Mouse (Mus musculus): Measurements from ENCODE around the gene Mrps21.
A peak's percentile ranks its signal among the peaks of the same experiment; 100 is the strongest.

The Mrps21 gene

DNA sequence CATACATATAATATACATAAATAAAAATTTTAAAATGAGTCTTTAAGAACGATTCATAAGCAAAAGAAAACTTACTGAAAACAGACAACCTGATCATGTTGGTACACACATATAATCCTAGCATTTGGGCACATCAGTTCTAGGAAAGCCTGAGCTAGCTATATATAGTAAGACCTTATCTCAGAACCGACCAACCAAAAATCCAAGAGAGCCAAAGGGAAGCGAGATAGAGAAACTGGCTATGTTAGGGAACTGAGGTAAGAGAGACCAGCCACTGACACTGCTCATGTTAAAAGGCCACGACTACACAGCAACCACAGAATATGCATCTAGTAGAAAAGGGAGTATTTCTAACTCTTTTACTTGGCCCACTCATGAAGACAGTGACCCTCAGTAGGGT lies 20.7 kb downstream of the Mrps21 start:
- no peak for DNase-seq (ENCODE audit: low read depth)

GRCm38 (mm10) chr3:95842503-95843214 lies 28.7 kb downstream of the Mrps21 start:
- no peak for DNase-seq (ENCODE audit: low read depth)

GRCm38 (mm10) chr3:95839250-95839649 lies 32.1 kb downstream of the Mrps21 start:
- no peak for DNase-seq (ENCODE audit: low read depth)

GRCm38 (mm10) chr3:95829053-95829452 lies 42.3 kb downstream of the Mrps21 start:
- DNase-seq (ENCODE audit: low read depth), result no peak

DNA sequence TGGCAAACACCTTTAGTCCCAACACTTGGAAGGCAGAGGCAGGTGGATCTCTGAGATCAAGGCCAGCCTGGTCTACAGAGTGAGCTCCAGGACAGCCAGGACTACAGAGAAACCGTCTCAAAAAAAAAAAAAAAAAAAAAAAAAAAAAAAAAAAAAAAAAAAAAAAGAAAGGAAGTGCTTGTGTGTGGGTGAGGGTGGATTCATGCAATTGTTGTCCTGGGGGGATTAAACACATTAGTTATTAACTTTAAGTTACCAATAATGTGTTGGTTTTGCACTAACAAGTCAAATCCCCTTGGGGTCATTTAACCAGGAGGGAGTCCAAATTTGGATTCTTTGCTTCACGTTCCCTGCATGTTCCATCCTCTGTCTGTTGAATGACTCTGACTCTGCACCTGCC lies 45.0 kb downstream of the Mrps21 start:
- no peak for DNase-seq (ENCODE audit: low read depth)

GRCm38 (mm10) chr3:95820046-95821010 lies 51.0 kb downstream of the Mrps21 start:
- DNase-seq (ENCODE audit: low read depth), result no peak

DNA sequence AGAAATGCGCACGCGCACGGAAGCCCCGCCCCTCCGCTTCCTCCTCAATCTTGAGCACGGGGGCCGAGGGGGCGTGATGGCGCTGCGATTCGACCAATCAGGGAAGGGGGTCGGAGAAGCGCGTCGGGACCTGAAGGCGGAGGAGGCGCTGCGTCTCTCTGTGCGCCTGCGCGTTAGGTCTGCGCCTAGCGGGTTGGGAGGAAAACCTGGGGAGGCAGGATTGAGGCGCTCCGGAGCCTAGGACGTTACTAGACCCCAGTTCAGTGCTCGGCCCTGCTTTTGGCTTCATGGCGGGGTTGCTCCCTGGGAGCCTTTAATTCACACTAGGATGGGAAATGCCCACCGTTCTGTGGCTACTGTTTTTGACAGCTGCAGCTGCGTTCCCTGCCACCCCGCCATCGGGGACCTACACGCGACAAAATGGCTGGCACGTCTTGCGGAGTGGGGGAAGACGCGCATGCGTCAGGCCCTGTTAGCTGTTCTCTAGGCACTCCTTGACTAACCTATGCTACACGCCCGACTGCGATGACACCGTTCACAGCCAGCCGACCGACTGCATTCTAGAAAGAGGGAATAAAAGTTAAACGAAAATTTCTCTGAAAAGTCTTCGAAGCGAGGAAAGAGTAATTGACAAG lies 51.9 kb downstream of the Mrps21 start:
- peak; percentile 100 for DNase-seq (ENCODE audit: low read depth)

DNA sequence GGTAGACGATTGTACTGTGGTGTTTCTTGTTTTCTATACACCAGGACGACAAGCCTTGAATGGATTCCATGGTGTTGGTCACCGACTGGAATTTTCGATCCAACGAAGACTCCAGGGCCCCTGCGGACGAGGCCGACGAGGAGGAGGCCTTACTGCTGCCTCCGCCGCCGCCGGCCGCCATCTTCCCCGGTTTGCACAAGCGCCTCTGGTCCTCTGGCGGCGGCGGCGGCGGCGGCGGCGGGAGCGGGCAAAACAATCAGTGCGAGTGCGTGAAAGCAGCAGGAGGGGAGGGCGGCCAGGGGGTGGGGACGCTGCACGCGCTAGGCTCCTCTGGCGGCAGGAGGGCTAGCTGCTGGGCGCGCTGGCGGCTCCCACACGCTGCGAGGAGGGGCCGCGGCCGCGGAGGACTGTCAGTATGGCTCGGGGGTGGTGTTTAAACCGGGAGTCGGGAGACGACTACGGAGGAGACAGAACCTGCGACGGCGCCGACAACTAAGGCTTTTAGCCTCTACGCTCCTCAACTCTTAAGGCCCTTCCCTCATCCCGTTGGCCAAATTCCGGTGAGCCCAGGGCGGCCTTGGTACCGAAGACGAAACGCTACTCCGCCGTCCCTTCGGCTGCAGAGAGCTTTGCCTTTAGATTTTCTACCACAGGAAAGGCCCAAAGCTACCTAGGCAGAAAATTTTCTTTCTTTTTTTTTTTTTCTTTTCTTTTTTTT lies 52.6 kb downstream of the Mrps21 start, which contains the start of gene Rprd2:
TSS of gene Rprd2 (minus strand) at position 293 of the 718 bp plus-strand sequence.
- peak; percentile 57 for DNase-seq (ENCODE audit: low read depth)

DNA sequence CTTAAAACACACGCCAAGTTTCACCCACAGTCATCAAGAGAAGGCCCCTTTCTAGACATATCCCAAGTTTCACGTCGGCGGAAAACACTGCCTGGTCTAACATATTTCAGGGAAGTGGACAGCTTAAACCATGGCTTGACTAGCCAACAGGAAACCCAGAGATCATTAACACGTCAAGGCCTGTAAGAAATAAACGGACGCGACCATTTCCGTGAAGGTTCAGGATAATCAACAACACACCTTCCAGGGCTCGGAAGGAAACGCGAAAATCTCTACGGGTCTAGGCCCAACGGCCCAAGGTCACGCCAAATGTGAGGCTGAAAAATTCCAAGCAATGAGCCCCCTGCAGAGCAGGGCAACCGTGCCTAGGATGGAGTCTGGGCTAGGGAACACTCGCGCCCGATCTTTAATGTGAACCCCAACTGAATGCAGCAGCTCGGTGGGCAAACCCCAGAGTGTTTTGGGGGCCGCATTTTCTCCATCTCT lies 53.2 kb downstream of the Mrps21 start:
- DNase-seq (ENCODE audit: low read depth), result peak; percentile 51

DNA sequence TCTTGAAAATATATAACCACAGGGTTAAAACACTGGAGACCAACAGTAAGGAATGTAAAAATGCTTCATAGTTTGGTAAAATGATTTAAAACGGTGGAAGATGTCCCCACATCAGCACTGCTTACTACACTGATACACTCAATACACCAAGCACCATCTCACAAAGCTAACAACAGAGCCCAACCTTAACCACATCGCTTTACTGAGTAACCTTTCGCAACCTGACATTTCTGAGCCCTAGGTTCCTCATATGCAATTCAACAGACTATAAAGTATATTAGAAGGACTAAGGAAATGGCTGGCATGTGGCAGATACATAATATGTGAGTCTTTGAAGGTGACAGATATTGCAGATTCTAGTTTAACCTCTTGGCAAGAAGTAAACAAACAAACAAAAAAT lies 54.6 kb downstream of the Mrps21 start:
- no peak for DNase-seq (ENCODE audit: low read depth)

Measured in c-Kit-positive CD71-positive TER-119-negative erythroid progenitor cells, embryonic 14.5 days (primary cell).